Mouse (Mus musculus): ENCODE results near the gene Gm5965.

DNA sequence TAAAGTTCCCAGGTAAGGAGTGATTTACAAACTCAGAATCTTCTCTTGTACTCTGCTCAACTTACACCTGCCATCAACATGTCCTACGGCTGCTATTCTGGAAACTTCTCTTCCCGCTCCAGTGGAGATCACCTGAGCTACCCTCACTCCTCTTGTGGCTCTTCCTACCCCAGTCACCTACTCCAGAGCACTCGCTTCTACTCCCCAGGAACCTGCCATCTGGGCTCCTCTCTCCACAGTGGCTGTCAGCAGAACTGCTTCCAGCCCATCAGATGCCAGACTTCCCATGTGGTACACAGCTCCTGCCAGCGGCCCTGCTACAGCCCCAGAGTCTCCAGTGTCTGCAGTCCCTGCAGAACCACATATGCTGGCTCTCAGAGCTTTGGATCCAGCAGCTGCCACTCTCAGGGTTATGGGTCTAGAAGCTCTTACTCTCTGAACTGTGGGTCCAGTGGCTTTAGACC is 48.9 kb upstream of the Gm5965 start, which contains the start of gene Krtap13-1:
- no peak for TF ChIP-seq CTCF (IDR thresholded peaks at IDR 0.05; ENCODE audit: borderline replicate concordance, insufficient read depth, low read length)
- no peak for TF ChIP-seq POLR2A (IDR thresholded peaks at IDR 0.05; ENCODE audit: low read depth, low read length)
